In the genomic region with DNA sequence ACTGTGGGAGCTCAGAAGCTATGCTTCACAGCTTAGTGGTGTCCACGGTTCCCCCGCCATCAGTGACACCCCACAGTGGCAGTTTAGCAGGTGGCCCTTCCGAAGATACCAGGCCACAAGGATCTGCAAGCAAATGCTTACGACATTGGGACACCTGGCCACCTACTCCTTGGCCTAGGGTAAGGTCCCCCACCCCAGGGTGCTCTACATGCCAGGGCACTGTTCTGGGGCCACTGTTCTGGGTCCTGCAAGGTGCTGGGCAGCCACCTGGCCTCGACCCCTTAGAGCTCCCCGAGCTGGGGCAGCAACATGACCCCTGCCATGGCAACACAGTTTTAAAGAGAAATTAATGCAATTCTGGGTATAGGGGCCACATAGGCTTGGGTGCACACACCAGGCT, we compare ENCODE assay signal across 7 mouse cellular contexts. TPM values are rescaled to one million over a fixed set of nuclear protein-coding genes. Genes with fewer than 3 reads are reported as not detected.
DNase-seq lines count a peak whose midpoint lies in the region; ATAC-seq and TF ChIP-seq lines count a peak whose summit lies in the region.

No protein-coding gene starts in this region.

- H3K4me1 ChIP-seq in lung, postnatal 0 days (ENCODE audit: insufficient read depth, low read depth, low read length), result peaks cover 13% of the 10 kb centered on the region; the same call in 1 of the 2 replicates
- H3K4me1 ChIP-seq in forebrain, embryonic 12.5 days, result peaks cover 27% of the 10 kb centered on the region
- H3K4me1 ChIP-seq in limb, embryonic 12.5 days (replicated peaks), result peaks cover 20% of the 10 kb centered on the region
- peaks cover 12% of the 10 kb centered on the region for H3K4me1 ChIP-seq in stomach, embryonic 14.5 days (ENCODE audit: control insufficient read depth, insufficient read depth, low read length)

- no peaks in the 10 kb centered on the region for H3K27me3 ChIP-seq in lung, postnatal 0 days (replicated peaks; ENCODE audit: insufficient read depth, low read length)
- H3K27me3 ChIP-seq in forebrain, embryonic 12.5 days, result no peaks in the 10 kb centered on the region
- H3K27me3 ChIP-seq in limb, embryonic 12.5 days, result no peaks in the 10 kb centered on the region; the same call in 1 of the 2 replicates
- H3K27me3 ChIP-seq in stomach, embryonic 14.5 days (ENCODE audit: control insufficient read depth, insufficient read depth, low read length), result no peaks in the 10 kb centered on the region

- H3K9me3 ChIP-seq in lung, postnatal 0 days (ENCODE audit: low read length), result no peaks in the 10 kb centered on the region
- H3K9me3 ChIP-seq in forebrain, embryonic 12.5 days, result no peaks in the 10 kb centered on the region
- no peaks in the 10 kb centered on the region for H3K9me3 ChIP-seq in limb, embryonic 12.5 days
- H3K9me3 ChIP-seq in stomach, embryonic 14.5 days (ENCODE audit: control insufficient read depth, low read depth, low read length), result no peaks in the 10 kb centered on the region

- peak overlapping the region; percentile 86 for H3K4me2 ChIP-seq in lung, postnatal 0 days (replicated peaks; ENCODE audit: low read depth, low read length)
- H3K4me2 ChIP-seq in forebrain, embryonic 12.5 days, result peak overlapping the region; percentile 92
- H3K4me2 ChIP-seq in limb, embryonic 12.5 days, result peak overlapping the region; percentile 98
- peak overlapping the region; percentile 93 for H3K4me2 ChIP-seq in stomach, embryonic 14.5 days (replicated peaks; ENCODE audit: low read depth, low read length)

- no peak for DNase-seq in lung, postnatal 0 days (ENCODE audit: low spot score)
- DNase-seq in lung, postnatal 25 days (ENCODE audit: low spot score), result no peak
- DNase-seq in urinary bladder, postnatal 10 days (ENCODE audit: low spot score), result no peak
- DNase-seq in thymus, postnatal 4 days, result no peak

- H3K36me3 ChIP-seq in lung, postnatal 0 days (ENCODE audit: insufficient read depth, low read length), result peaks cover 10% of the 10 kb centered on the region
- peaks cover 34% of the 10 kb centered on the region for H3K36me3 ChIP-seq in forebrain, embryonic 12.5 days (replicated peaks)
- peaks cover 40% of the 10 kb centered on the region for H3K36me3 ChIP-seq in limb, embryonic 12.5 days
- peaks cover 29% of the 10 kb centered on the region for H3K36me3 ChIP-seq in stomach, embryonic 14.5 days (ENCODE audit: control insufficient read depth, insufficient read depth, low read length)

- peak overlapping the region; percentile 80 for H3K9ac ChIP-seq in lung, postnatal 0 days (replicated peaks; ENCODE audit: low read depth)
- H3K9ac ChIP-seq in forebrain, embryonic 12.5 days, result peak overlapping the region; percentile 78
- H3K9ac ChIP-seq in limb, embryonic 12.5 days (replicated peaks), result peak overlapping the region; percentile 90
- peak overlapping the region; percentile 85 for H3K9ac ChIP-seq in stomach, embryonic 14.5 days (replicated peaks; ENCODE audit: low read depth, low read length)

- no peak for TF ChIP-seq CTCF in lung, postnatal 0 days (IDR thresholded peaks at IDR 0.05)

- no peak for TF ChIP-seq EP300 in lung, postnatal 0 days (IDR thresholded peaks at IDR 0.05)

- no peak for ATAC-seq in lung, postnatal 0 days
- no peak for ATAC-seq in forebrain, embryonic 12.5 days (ENCODE audit: low FRiP score)
- no peak for ATAC-seq in limb, embryonic 12.5 days (ENCODE audit: insufficient number of reproducible peaks, insufficient read depth, low FRiP score, low TSS enrichment, low read depth)
- ATAC-seq in stomach, embryonic 14.5 days (ENCODE audit: insufficient number of reproducible peaks, insufficient read depth, low FRiP score, low read depth), result no peak

- 61% methylated on average over 6 of the region's 6 CpGs for WGBS in lung, postnatal 0 days
- WGBS in forebrain, embryonic 12.5 days, result 83% methylated on average over 6 of the region's 6 CpGs
- WGBS in limb, embryonic 12.5 days, result 75% methylated on average over 6 of the region's 6 CpGs
- WGBS in stomach, embryonic 14.5 days, result 70% methylated on average over 6 of the region's 6 CpGs

- no peak overlapping the region for H3K27ac ChIP-seq in lung, postnatal 0 days (ENCODE audit: low read length)
- no peak overlapping the region for H3K27ac ChIP-seq in forebrain, embryonic 12.5 days
- no peak overlapping the region for H3K27ac ChIP-seq in limb, embryonic 12.5 days
- H3K27ac ChIP-seq in stomach, embryonic 14.5 days (ENCODE audit: low read length), result no peak overlapping the region

- peak overlapping the region; percentile 74 for H3K4me3 ChIP-seq in lung, postnatal 0 days (ENCODE audit: low read depth, low read length)
- H3K4me3 ChIP-seq in forebrain, embryonic 12.5 days (replicated peaks), result peak overlapping the region; percentile 73
- peak overlapping the region; percentile 78 for H3K4me3 ChIP-seq in limb, embryonic 12.5 days (replicated peaks)
- H3K4me3 ChIP-seq in stomach, embryonic 14.5 days (ENCODE audit: low read depth, low read length), result peak overlapping the region; percentile 70

RNA-seq across cellular contexts. Expression of gene Ncln, which starts 1.0 kb away (rescaled TPM):
- 40.7 and 46.7 TPM in 2 replicates for polyA plus RNA-seq in lung, postnatal 0 days (2015; fragmentation: Nextera tagmentation; extraction: Ambion mirVana)
- polyA plus RNA-seq in forebrain, embryonic 12.5 days (2016; fragmentation: Nextera tagmentation; extraction: Ambion mirVana), result 65.8 and 66.6 TPM in 2 replicates
- 84.3 and 86.9 TPM in 2 replicates for polyA plus RNA-seq in limb, embryonic 12.5 days (2016; fragmentation: Nextera tagmentation; extraction: Ambion mirVana)
- polyA plus RNA-seq in stomach, embryonic 14.5 days (2014; fragmentation: Nextera tagmentation; extraction: Ambion mirVana), result 79.1 and 79.3 TPM in 2 replicates

RNA-seq across cellular contexts. Expression of gene S1pr4, which starts 4.8 kb away (rescaled TPM):
- 19.0 and 19.3 TPM in 2 replicates for polyA plus RNA-seq in lung, postnatal 0 days (2015; fragmentation: Nextera tagmentation; extraction: Ambion mirVana)
- 0.21 and 0.49 TPM in 2 replicates for polyA plus RNA-seq in forebrain, embryonic 12.5 days (2016; fragmentation: Nextera tagmentation; extraction: Ambion mirVana)
- polyA plus RNA-seq in limb, embryonic 12.5 days (2016; fragmentation: Nextera tagmentation; extraction: Ambion mirVana), result 0.28 and 0.53 TPM in 2 replicates
- 0.41 and 0.72 TPM in 2 replicates for polyA plus RNA-seq in stomach, embryonic 14.5 days (2014; fragmentation: Nextera tagmentation; extraction: Ambion mirVana)

RNA-seq across cellular contexts. Expression of gene Celf5, which starts 12.6 kb away (rescaled TPM):
- 0.08 and 0.11 TPM in 2 replicates for polyA plus RNA-seq in lung, postnatal 0 days (2015; fragmentation: Nextera tagmentation; extraction: Ambion mirVana)
- 37.1 and 42.4 TPM in 2 replicates for polyA plus RNA-seq in forebrain, embryonic 12.5 days (2016; fragmentation: Nextera tagmentation; extraction: Ambion mirVana)
- polyA plus RNA-seq in limb, embryonic 12.5 days (2016; fragmentation: Nextera tagmentation; extraction: Ambion mirVana), result 0.70 and 0.93 TPM in 2 replicates
- polyA plus RNA-seq in stomach, embryonic 14.5 days (2014; fragmentation: Nextera tagmentation; extraction: Ambion mirVana), result 1.7 and 2.2 TPM in 2 replicates

RNA-seq across cellular contexts. Expression of gene Gna15, which starts 28.9 kb away (rescaled TPM):
- polyA plus RNA-seq in lung, postnatal 0 days (2015; fragmentation: Nextera tagmentation; extraction: Ambion mirVana), result 4.2 and 4.6 TPM in 2 replicates
- 0.49 and 0.92 TPM in 2 replicates for polyA plus RNA-seq in forebrain, embryonic 12.5 days (2016; fragmentation: Nextera tagmentation; extraction: Ambion mirVana)
- 1.2 and 1.4 TPM in 2 replicates for polyA plus RNA-seq in limb, embryonic 12.5 days (2016; fragmentation: Nextera tagmentation; extraction: Ambion mirVana)
- 3.6 and 7.4 TPM in 2 replicates for polyA plus RNA-seq in stomach, embryonic 14.5 days (2014; fragmentation: Nextera tagmentation; extraction: Ambion mirVana)

RNA-seq across cellular contexts. Expression of gene Nfic, which starts 39.7 kb away (rescaled TPM):
- polyA plus RNA-seq in lung, postnatal 0 days (2015; fragmentation: Nextera tagmentation; extraction: Ambion mirVana), result 73.6 and 83.9 TPM in 2 replicates
- 15.3 and 16.3 TPM in 2 replicates for polyA plus RNA-seq in forebrain, embryonic 12.5 days (2016; fragmentation: Nextera tagmentation; extraction: Ambion mirVana)
- 30.8 and 31.1 TPM in 2 replicates for polyA plus RNA-seq in limb, embryonic 12.5 days (2016; fragmentation: Nextera tagmentation; extraction: Ambion mirVana)
- polyA plus RNA-seq in stomach, embryonic 14.5 days (2014; fragmentation: Nextera tagmentation; extraction: Ambion mirVana), result 76.0 and 80.1 TPM in 2 replicates

Comparison
In these comparisons a context has a peak if more than half of its experiments do, and no peak if none do; other contexts are left out.
1. RNA of gene S1pr4, which starts 4.8 kb away (polyA plus RNA-seq): 19.0 to 19.3 TPM in lung, postnatal 0 days; 0.41 to 0.72 TPM in stomach, embryonic 14.5 days, 0.28 to 0.53 TPM in limb, embryonic 12.5 days and 0.21 to 0.49 TPM in forebrain, embryonic 12.5 days; every median in the first group is over 10 times any median in the second.
2. RNA of gene Celf5, which starts 12.6 kb away (polyA plus RNA-seq): 37.1 to 42.4 TPM in forebrain, embryonic 12.5 days; 1.7 to 2.2 TPM in stomach, embryonic 14.5 days, 0.70 to 0.93 TPM in limb, embryonic 12.5 days and 0.08 to 0.11 TPM in lung, postnatal 0 days; every median in the first group is over 10 times any median in the second.
3. Peak in every context shown above with its lines, with median percentiles within 50 percentile points of each other: H3K4me2 ChIP-seq, H3K4me3 ChIP-seq and H3K9ac ChIP-seq.